Mouse (Mus musculus) neural tube, embryonic 15.5 days (tissue): Measurements from ENCODE around the gene Diablo. TPM values are rescaled to one million over a fixed set of nuclear protein-coding genes. Genes with fewer than 3 reads are reported as not detected.

Experiments used
- ATAC-seq: fragments of 200-750 bp; cut with Nextera tagmentation; 2 replicates; pipeline ENCODE4 v1.8.0; 2017; ENCODE audit warnings: mild to moderate bottlenecking, moderate TSS enrichment, moderate library complexity; ENCODE audit not compliant: low FRiP score
- H3K27ac ChIP-seq: fragments of 300-500 bp; sonication (generic); replicated peaks from 2 replicates; pipeline ENCODE4 v1.5.1; 2015; ENCODE audit warnings: mild to moderate bottlenecking, inconsistent platforms
- H3K27me3 ChIP-seq: fragments of 300-500 bp; sonication (generic); replicated peaks from 2 replicates; pipeline ENCODE4 v1.6.1; 2015; ENCODE audit warnings: inconsistent platforms
- H3K36me3 ChIP-seq: fragments of 300-500 bp; sonication (generic); 2 replicates; pipeline ENCODE4 v1.6.1; 2015; ENCODE audit warnings: inconsistent platforms
- H3K4me1 ChIP-seq: fragments of 300-500 bp; sonication (generic); 2 replicates; pipeline ENCODE4 v1.6.1; 2015; ENCODE audit warnings: inconsistent platforms
- H3K4me2 ChIP-seq: fragments of 300-500 bp; sonication (generic); 2 replicates; pipeline ENCODE4 v1.6.1; 2015; ENCODE audit warnings: inconsistent platforms, mild to moderate bottlenecking, moderate library complexity
- H3K4me3 ChIP-seq: fragments of 300-500 bp; sonication (generic); replicated peaks from 2 replicates; pipeline ENCODE4 v1.5.1; 2015; ENCODE audit warnings: mild to moderate bottlenecking, inconsistent platforms
- H3K9ac ChIP-seq: fragments of 300-500 bp; sonication (generic); replicated peaks from 2 replicates; pipeline ENCODE4 v1.6.1; 2015; ENCODE audit warnings: mild to moderate bottlenecking, inconsistent platforms
- H3K9me3 ChIP-seq: fragments of 300-500 bp; sonication (generic); replicated peaks from 2 replicates; pipeline ENCODE4 v1.6.1; 2016; ENCODE audit warnings: inconsistent platforms
- WGBS: fragments of 180-500 bp; shearing (Covaris S2); methylation state at CpG from one replicate; pipeline ENCODE4 v1.1.7; 2015; ENCODE audit warnings: mixed read lengths; 5-methylcytosine and 5-hydroxymethylcytosine counted together
- microRNA-seq: library from miRNA; unstranded; fragments of <30 nt; microRNA quantifications from one replicate; pipeline ENCODE4, GENCODE M21; 2017
- polyA plus RNA-seq: library from polyadenylated mRNA; unstranded; fragments of >200 nt; fragmentation: Nextera tagmentation; extraction: Ambion mirVana; gene quantifications from 2 replicates; pipeline ENCODE4 v1.2.1, GENCODE M21; 2015

Gene Diablo
- polyA plus RNA-seq, 1 experiment from 2014 or later = 104 TPM

DNA sequence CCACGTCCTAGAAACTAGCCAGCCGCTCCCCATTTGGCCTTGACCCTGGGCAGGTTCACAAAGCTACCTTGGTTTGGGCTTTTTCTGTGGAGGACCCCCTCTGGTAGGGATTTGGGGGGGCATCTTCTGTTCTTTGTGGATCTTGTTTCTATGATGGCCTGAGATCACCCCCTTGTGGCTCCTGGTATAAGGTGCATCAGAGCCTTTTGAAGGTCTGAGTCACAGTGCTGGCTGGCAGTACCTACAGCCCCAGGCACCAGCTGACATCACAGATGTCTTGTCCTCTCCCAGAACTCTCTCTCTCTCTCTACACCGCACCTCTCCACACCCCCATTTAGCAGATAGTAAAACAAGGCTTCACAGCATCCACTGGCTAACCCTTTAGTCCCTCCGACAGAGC lies 24.3 kb downstream of the Diablo start:
- no peaks in the 10 kb centered on the region for H3K9me3 ChIP-seq
- H3K36me3 ChIP-seq = no peaks in the 10 kb centered on the region
- no peak overlapping the region for H3K4me2 ChIP-seq
- peaks cover 8% of the 10 kb centered on the region for H3K4me1 ChIP-seq
- H3K27me3 ChIP-seq = no peaks in the 10 kb centered on the region; the same call in 1 of the 2 replicates
- H3K4me3 ChIP-seq = no peak overlapping the region
- no peak for ATAC-seq
- H3K9ac ChIP-seq = no peak overlapping the region
- no peak overlapping the region for H3K27ac ChIP-seq
- WGBS = 53% methylated on average over 4 of the region's 4 CpGs

GRCm38 (mm10) chr5:123489935-123490334 lies 34.0 kb downstream of the Diablo start:
- no peak for ATAC-seq
- Histone ChIP-seq H3K4me3 (no peak overlapping the region), H3K9ac (no peak overlapping the region), H3K9me3 (no peaks in the 10 kb centered on the region), H3K27ac (no peak overlapping the region), H3K27me3 (0 out of 2 replicates have a peak, but pooled peaks cover 7% of the 10 kb centered on the region), H3K4me2 (peak overlapping the region; percentile 60; the same call in 1 of the 2 replicates), H3K4me1 (peaks cover 12% of the 10 kb centered on the region), H3K36me3 (no peaks in the 10 kb centered on the region)
- 71% methylated on average over 9 of the region's 9 CpGs for WGBS

GRCm38 (mm10) chr5:123489112-123489785 lies 34.7 kb downstream of the Diablo start, which contains the start of the genes Lrrc43 and Il31:
Lrrc43 (plus strand) TSS chr5:123489305.
Il31 (minus strand) TSS chr5:123489489.
- peaks cover 12% of the 10 kb centered on the region for H3K4me1 ChIP-seq
- no peaks in the 10 kb centered on the region for H3K9me3 ChIP-seq
- H3K4me2 ChIP-seq = peak within 1 kb of the TSS; percentile 60
- H3K9ac ChIP-seq = no peak within 1 kb of the TSS; the same call in 1 of the 2 replicates
- peak within 1 kb of the TSS; percentile 28 for H3K4me3 ChIP-seq
- H3K36me3 ChIP-seq = no peaks in the 10 kb centered on the region
- 7% methylated on average over 25 of the region's 25 CpGs for WGBS
- H3K27ac ChIP-seq = no peak within 1 kb of the TSS
- no peak for ATAC-seq
- 0 out of 2 replicates have a peak, but pooled peaks cover 7% of the 10 kb centered on the region for H3K27me3 ChIP-seq

DNA sequence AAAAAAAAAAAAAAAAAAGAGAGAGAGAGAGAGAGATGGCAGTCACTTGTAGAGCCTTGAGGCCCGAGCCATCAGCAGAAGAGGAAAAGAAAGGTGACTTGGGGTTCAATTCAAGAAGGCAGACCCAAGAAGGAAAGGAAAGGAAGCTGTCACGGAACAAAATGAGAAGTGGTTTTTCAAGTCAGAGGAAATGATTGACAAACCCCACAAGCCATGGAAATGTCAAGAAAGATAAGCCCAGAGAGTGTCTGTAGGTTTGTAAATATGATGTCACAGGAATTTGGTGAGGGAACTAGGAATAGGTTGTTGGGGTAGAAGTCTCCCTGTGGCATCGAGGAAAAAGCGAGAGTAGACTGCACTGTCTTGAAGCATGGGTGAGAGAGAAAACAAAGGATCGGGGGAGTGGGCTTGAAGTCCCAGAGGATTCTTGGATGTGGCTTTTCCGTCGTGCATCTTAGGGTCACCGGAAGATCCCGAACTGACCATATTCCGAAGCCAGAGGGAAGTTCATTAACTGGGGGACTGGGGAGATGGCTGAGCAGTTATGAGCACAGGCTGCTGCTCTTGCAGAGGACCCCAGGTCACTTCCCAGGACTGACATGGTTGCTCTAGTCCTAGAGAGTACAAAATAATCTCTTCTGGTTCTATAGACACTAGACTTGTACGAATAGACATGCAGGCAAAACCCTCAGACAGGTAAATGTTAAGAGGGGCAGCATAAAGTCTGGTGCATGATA lies 36.1 kb downstream of the Diablo start:
- Histone ChIP-seq H3K4me3 (no peak overlapping the region), H3K4me2 (no peak overlapping the region), H3K27me3 (0 out of 2 replicates have a peak, but pooled peaks cover 7% of the 10 kb centered on the region), H3K4me1 (peaks cover 12% of the 10 kb centered on the region), H3K9me3 (no peaks in the 10 kb centered on the region), H3K27ac (no peak overlapping the region), H3K36me3 (no peaks in the 10 kb centered on the region), H3K9ac (no peak overlapping the region)
- ATAC-seq = no peak
- 89% methylated on average over 11 of the region's 11 CpGs for WGBS

- WGBS = 51% methylated on average over 5 of the region's 5 CpGs
- Histone ChIP-seq H3K27me3 (no peaks in the 10 kb centered on the region), H3K4me2 (no peak overlapping the region), H3K9me3 (no peaks in the 10 kb centered on the region), H3K4me1 (no peaks in the 10 kb centered on the region), H3K27ac (no peak overlapping the region), H3K9ac (no peak overlapping the region), H3K4me3 (no peak overlapping the region), H3K36me3 (no peaks in the 10 kb centered on the region)
- ATAC-seq = no peak
Measured at GRCm38 (mm10) chr5:123473817-123474216, 50.2 kb downstream of the Diablo start.

DNA sequence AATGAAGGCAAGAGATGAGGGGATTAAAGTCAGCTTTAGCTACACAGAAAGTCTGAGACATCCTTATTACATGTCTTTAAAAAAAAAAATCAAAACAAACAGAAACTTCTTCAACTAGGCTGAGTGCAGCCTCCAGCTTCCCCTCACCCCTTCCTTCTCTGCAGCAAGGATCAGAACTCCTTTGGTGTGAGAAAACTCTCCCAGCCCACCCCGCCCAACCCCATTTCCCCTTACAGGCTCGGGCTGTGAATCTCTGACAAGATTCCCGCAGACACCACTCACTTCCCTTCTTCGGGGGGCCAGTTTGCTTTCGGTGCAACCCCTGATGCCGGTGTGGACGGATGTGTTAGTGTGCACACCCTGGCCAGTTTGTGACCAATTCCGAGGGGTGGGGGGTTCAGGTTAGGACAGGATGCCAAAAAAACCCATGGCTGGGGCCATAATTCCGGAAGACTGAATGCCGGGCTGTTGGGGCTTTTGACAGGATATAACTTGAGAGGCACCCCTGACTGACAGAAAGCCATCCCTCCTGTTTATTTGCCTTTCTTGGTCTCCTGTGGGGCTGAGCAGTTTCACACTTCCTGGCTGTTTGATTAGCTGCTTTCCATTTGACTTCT lies 53.1 kb downstream of the Diablo start:
- Histone ChIP-seq H3K4me3 (no peak overlapping the region), H3K27ac (no peak overlapping the region), H3K4me1 (no peaks in the 10 kb centered on the region), H3K36me3 (no peaks in the 10 kb centered on the region), H3K9ac (no peak overlapping the region), H3K9me3 (no peaks in the 10 kb centered on the region), H3K27me3 (no peaks in the 10 kb centered on the region), H3K4me2 (peak overlapping the region; percentile 36)
- 61% methylated on average over 10 of the region's 10 CpGs for WGBS
- ATAC-seq = no peak

DNA sequence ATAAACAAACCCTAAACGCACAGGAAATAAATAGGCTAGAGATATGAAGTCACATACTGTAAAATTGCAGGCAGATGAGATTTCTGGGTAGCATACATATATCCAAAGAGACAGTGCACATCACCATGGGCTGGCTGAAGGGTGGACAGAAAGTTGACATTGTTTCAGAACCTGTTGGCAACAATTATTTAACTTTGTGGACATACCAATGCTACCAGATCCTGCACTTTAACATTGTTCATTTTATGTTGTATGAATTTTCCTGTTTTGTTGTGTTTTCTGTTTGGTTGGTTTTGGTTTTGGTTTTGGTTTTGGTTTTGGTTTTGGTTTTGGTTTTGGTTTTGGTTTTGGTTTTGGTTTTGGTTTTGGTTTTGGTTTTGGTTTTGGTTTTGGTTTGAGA lies 59.3 kb downstream of the Diablo start:
- Histone ChIP-seq H3K9me3 (no peaks in the 10 kb centered on the region), H3K27ac (no peak overlapping the region)

DNA sequence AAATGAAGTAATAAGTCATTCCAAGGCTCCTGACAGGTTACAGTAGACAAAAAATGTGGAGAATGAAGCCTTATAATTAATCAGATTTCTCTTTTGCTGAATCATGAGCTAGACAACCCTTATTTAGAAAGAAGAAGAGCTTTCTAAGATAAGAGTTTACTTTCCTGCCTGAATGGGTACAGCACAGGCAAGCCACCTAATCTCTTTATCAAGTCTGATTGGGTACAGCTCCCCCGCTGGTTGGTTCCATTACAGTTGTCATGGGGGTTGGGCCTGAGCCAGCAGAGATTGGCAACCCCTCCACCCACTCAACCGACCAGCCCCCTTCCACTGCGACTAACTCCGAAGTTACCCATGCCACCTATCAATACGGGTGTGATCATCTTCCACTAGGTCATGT lies 62.6 kb downstream of the Diablo start:
- Histone ChIP-seq H3K9ac (no peak overlapping the region), H3K27ac (no peak overlapping the region), H3K4me1 (no peaks in the 10 kb centered on the region), H3K9me3 (no peaks in the 10 kb centered on the region), H3K27me3 (no peaks in the 10 kb centered on the region), H3K4me2 (no peak overlapping the region), H3K36me3 (peaks cover 18% of the 10 kb centered on the region), H3K4me3 (no peak overlapping the region)
- ATAC-seq = no peak
- WGBS = 71% methylated on average over 5 of the region's 5 CpGs

More for the DNA sequence above, 59.3 kb downstream of the Diablo start:
- no peaks in the 10 kb centered on the region for H3K27me3 ChIP-seq
- H3K36me3 ChIP-seq = no peaks in the 10 kb centered on the region
- no peak overlapping the region for H3K4me2 ChIP-seq
- 97% methylated on average over 1 of the region's 1 CpGs for WGBS
- no peak overlapping the region for H3K4me3 ChIP-seq
- H3K4me1 ChIP-seq = no peaks in the 10 kb centered on the region
- H3K9ac ChIP-seq = no peak overlapping the region
- no peak for ATAC-seq

Small RNAs within 50 kb of the gene (microRNA-seq; reads per million reads assigned to microRNA genes)
- 0.69 reads per million for gene Mir7647

Other genes starting within 250 kb of the Diablo start
- gene Bcl7a, start 180.3 kb downstream of the Diablo start, polyA plus RNA-seq = 30.2 and 31.0 TPM in 2 replicates
- 19.3 and 19.4 TPM in 2 replicates for gene Mlxip, start 129.4 kb downstream of the Diablo start, polyA plus RNA-seq
- gene Lrrc43, start 34.9 kb downstream of the Diablo start, polyA plus RNA-seq = 0.55 and 0.66 TPM in 2 replicates
- not detected in 2 replicates for gene Il31, start 34.7 kb downstream of the Diablo start, polyA plus RNA-seq
- 1.0 and 1.1 TPM in 2 replicates for gene B3gnt4, start 13.7 kb downstream of the Diablo start, polyA plus RNA-seq
- gene Gm49027, start 1.3 kb upstream of the Diablo start, polyA plus RNA-seq = 8.3 and 8.9 TPM in 2 replicates
- 38.6 and 39.0 TPM in 2 replicates for gene Vps33a, start 48.9 kb upstream of the Diablo start, polyA plus RNA-seq
- 72.1 and 81.1 TPM in 2 replicates for gene Clip1, start 160.4 kb upstream of the Diablo start, polyA plus RNA-seq
- gene Zcchc8, start 196.9 kb upstream of the Diablo start, polyA plus RNA-seq = 57.0 and 65.8 TPM in 2 replicates
- 117 and 123 TPM in 2 replicates for gene Rsrc2, start 225.2 kb upstream of the Diablo start, polyA plus RNA-seq
- 4.7 and 9.1 TPM in 2 replicates for gene Kntc1, start 225.5 kb upstream of the Diablo start, polyA plus RNA-seq